Mouse (Mus musculus): ENCODE results near the gene 1810062G17Rik. TPM values are rescaled to one million over a fixed set of nuclear protein-coding genes. Genes with fewer than 3 reads are reported as not detected.

1810062G17Rik gene
- total RNA-seq, 2 experiments from 2014 or later, result 0.41 TPM; not detected in 1

GRCm38 (mm10) chr3:36496273-36496672 is 20.5 kb downstream of the 1810062G17Rik start:
- DNase-seq (ENCODE audit: extremely low spot score in 1 of 2, low spot score in 2 of 2), result no peak
- intact Hi-C loops (cut with DNase I), result loop anchor here (5.0 to 10.0 kb wide), 3 partner anchors 284 to 431 kb away; partner anchors contain the start of gene Acad9

GRCm38 (mm10) chr3:36496746-36497145 is 21.0 kb downstream of the 1810062G17Rik start:
- peak; percentile 67 to 84 for DNase-seq (ENCODE audit: extremely low spot score in 1 of 2, low spot score in 2 of 2)
- intact Hi-C loops (cut with DNase I), result loop anchor here (5.0 to 10.0 kb wide), 3 partner anchors 284 to 432 kb away; partner anchors contain the start of gene Acad9

- DNase-seq (ENCODE audit: extremely low spot score in 1 of 2, low spot score in 2 of 2), result no peak
- intact Hi-C loops (cut with DNase I), result loop anchor here (5.0 to 10.0 kb wide), 3 partner anchors 286 to 433 kb away; partner anchors contain the start of gene Acad9
Observed at GRCm38 (mm10) chr3:36498224-36498623, 22.5 kb downstream of the 1810062G17Rik start.

GRCm38 (mm10) chr3:36499418-36499817 is 23.7 kb downstream of the 1810062G17Rik start:
- no peak for DNase-seq (ENCODE audit: extremely low spot score in 1 of 2, low spot score in 2 of 2)
- intact Hi-C loops (cut with DNase I), result loop anchor here (5.0 to 10.0 kb wide), 3 partner anchors 287 to 435 kb away; partner anchors contain the start of gene Acad9

- intact Hi-C loops (cut with DNase I), result no loop called here
- DNase-seq (ENCODE audit: extremely low spot score in 1 of 2, low spot score in 2 of 2), result no peak
Observed at GRCm38 (mm10) chr3:36500976-36501375, 25.2 kb downstream of the 1810062G17Rik start.

- DNase-seq (ENCODE audit: extremely low spot score in 1 of 2, low spot score in 2 of 2), result no peak
- intact Hi-C loops (cut with DNase I), result no loop called here
Observed at GRCm38 (mm10) chr3:36501546-36501945, 25.8 kb downstream of the 1810062G17Rik start.

GRCm38 (mm10) chr3:36505306-36505705 is 29.6 kb downstream of the 1810062G17Rik start:
- no peak for DNase-seq (ENCODE audit: extremely low spot score in 1 of 2, low spot score in 2 of 2)
- intact Hi-C loops (cut with DNase I), result no loop called here

- intact Hi-C loops (cut with DNase I), result no loop called here
- no peak for DNase-seq (ENCODE audit: extremely low spot score in 1 of 2, low spot score in 2 of 2)
Observed at GRCm38 (mm10) chr3:36505809-36506735, 30.3 kb downstream of the 1810062G17Rik start.

- intact Hi-C loops (cut with DNase I), result no loop called here
Observed at GRCm38 (mm10) chr3:36511491-36511890, 35.8 kb downstream of the 1810062G17Rik start.

GRCm38 (mm10) chr3:36516196-36516595 is 40.5 kb downstream of the 1810062G17Rik start:
- intact Hi-C loops (cut with DNase I), result no loop called here
- DNase-seq (ENCODE audit: extremely low spot score in 1 of 2, low spot score in 2 of 2), result no peak

More at GRCm38 (mm10) chr3:36511491-36511890, 35.8 kb downstream of the 1810062G17Rik start:
- no peak for DNase-seq (ENCODE audit: extremely low spot score in 1 of 2, low spot score in 2 of 2)

GRCm38 (mm10) chr3:36521073-36522060 is 45.6 kb downstream of the 1810062G17Rik start, which contains the start of gene Gm11549:
Gm11549 (minus strand) TSS chr3:36521813.
- intact Hi-C loops (cut with DNase I), result no loop called here
- peak in 1 of 2 experiments; percentile 49 for DNase-seq (ENCODE audit: extremely low spot score in 1 of 2, low spot score in 2 of 2)

GRCm38 (mm10) chr3:36522137-36522536 is 46.4 kb downstream of the 1810062G17Rik start:
- DNase-seq (ENCODE audit: extremely low spot score in 1 of 2, low spot score in 2 of 2), result no peak
- intact Hi-C loops (cut with DNase I), result no loop called here

- intact Hi-C loops (cut with DNase I), result no loop called here
- no peak for DNase-seq (ENCODE audit: extremely low spot score in 1 of 2, low spot score in 2 of 2)
Observed at GRCm38 (mm10) chr3:36524466-36524865, 48.7 kb downstream of the 1810062G17Rik start.

GRCm38 (mm10) chr3:36530345-36530744 is 54.6 kb downstream of the 1810062G17Rik start:
- DNase-seq (ENCODE audit: extremely low spot score in 1 of 2, low spot score in 2 of 2), result peak; percentile 60 to 68
- intact Hi-C loops (cut with DNase I), result no loop called here

GRCm38 (mm10) chr3:36530781-36531180 is 55.0 kb downstream of the 1810062G17Rik start:
- no peak for DNase-seq (ENCODE audit: extremely low spot score in 1 of 2, low spot score in 2 of 2)
- intact Hi-C loops (cut with DNase I), result no loop called here

- DNase-seq (ENCODE audit: extremely low spot score in 1 of 2, low spot score in 2 of 2), result no peak
- intact Hi-C loops (cut with DNase I), result no loop called here
Observed at GRCm38 (mm10) chr3:36531242-36531641, 55.5 kb downstream of the 1810062G17Rik start.
